Mouse (Mus musculus) CH12.LX (cell line): Measurements from ENCODE around the gene Alg9. TPM values are rescaled to one million over a fixed set of nuclear protein-coding genes. Genes with fewer than 3 reads are reported as not detected.

ENCODE experiments used
- DNase-seq: peaks from one replicate; pipeline ENCODE4 v3.0.0-alpha.2; 2013; ENCODE audit errors: extremely low read depth
- H3K27ac ChIP-seq: 2 replicates; pipeline ENCODE4 v1.5.1; 2012; ENCODE audit warnings: low read depth, mild to moderate bottlenecking, control low read depth, moderate library complexity; ENCODE audit not compliant: insufficient read depth
- H3K27me3 ChIP-seq: replicated peaks from 2 replicates; pipeline ENCODE3; 2012; ENCODE audit warnings: inconsistent platforms
- H3K36me3 ChIP-seq, 2 experiments: replicated peaks in 1 of 2; 2 replicates each; pipeline versions ENCODE3 to v1.6.1; 2012; ENCODE audit warnings: inconsistent platforms in 1 of 2, low read length in 1 of 2, mild to moderate bottlenecking in 1 of 2, mixed read lengths in 1 of 2, moderate library complexity in 1 of 2; ENCODE audit not compliant: control insufficient read depth in 1 of 2, insufficient read depth in 1 of 2
- H3K4me1 ChIP-seq, 2 experiments: 2 replicates each; pipeline ENCODE4 v1.6.1; 2012; ENCODE audit warnings: inconsistent platforms in 1 of 2, moderate library complexity in 1 of 2; ENCODE audit not compliant: insufficient read depth in 2 of 2, control insufficient read depth in 1 of 2
- H3K4me2 ChIP-seq: 2 replicates; pipeline ENCODE4 v1.6.1; 2012; ENCODE audit warnings: low read depth, mild to moderate bottlenecking, control low read depth; ENCODE audit not compliant: poor library complexity, insufficient read depth, severe bottlenecking
- H3K4me3 ChIP-seq, 3 experiments: fragments of 150-350 bp in 1 of 3; sonication (generic) in 1 of 3; replicated peaks in 1 of 3; 2 replicates each; pipeline versions ENCODE3 to v1.5.1; 2011 to 2012; ENCODE audit warnings: low read depth in 2 of 3, low read length in 2 of 3, mild to moderate bottlenecking in 2 of 3, moderate library complexity in 2 of 3, control low read depth in 1 of 3, improper control_type of control experiment in 1 of 3, inconsistent platforms in 1 of 3, mixed read lengths in 1 of 3; ENCODE audit not compliant: poor library complexity in 1 of 3
- H3K79me2 ChIP-seq: replicated peaks from 2 replicates; pipeline ENCODE4 v1.6.1; 2012; ENCODE audit warnings: mild to moderate bottlenecking, moderate library complexity; ENCODE audit not compliant: control insufficient read depth, poor library complexity, insufficient read depth, severe bottlenecking; ENCODE audit errors: extremely low read depth
- H3K9ac ChIP-seq: 2 replicates; pipeline ENCODE4 v1.6.1; 2012; ENCODE audit warnings: low read depth, mild to moderate bottlenecking, control low read depth, moderate library complexity; ENCODE audit not compliant: insufficient read depth
- H3K9me3 ChIP-seq: replicated peaks from 2 replicates; pipeline ENCODE3; 2012; ENCODE audit warnings: low read length, inconsistent platforms, mixed read lengths
- BHLHE40 ChIP-seq: IDR thresholded peaks from 2 replicates; pipeline ENCODE4 v1.6.1; 2011; ENCODE audit warnings: mild to moderate bottlenecking, low read depth, low read length, improper control_type of control experiment
- CHD1 ChIP-seq: IDR thresholded peaks from 2 replicates; pipeline ENCODE4 v1.6.1; 2012; ENCODE audit warnings: low read depth, low read length, improper control_type of control experiment, inconsistent platforms
- CTCF ChIP-seq, 2 experiments: IDR thresholded peaks in 1 of 2; conservative IDR thresholded peaks in 1 of 2; 2 replicates each; pipeline ENCODE4 v1.5.1; 2011 to 2012; ENCODE audit warnings: low read depth in 2 of 2, low read length in 2 of 2, improper control_type of control experiment in 1 of 2, inconsistent platforms in 1 of 2, mild to moderate bottlenecking in 1 of 2, moderate library complexity in 1 of 2
- E2F4 ChIP-seq: IDR thresholded peaks from 2 replicates; pipeline ENCODE4 v1.6.1; 2011; ENCODE audit warnings: low read depth, low read length, improper control_type of control experiment; ENCODE audit not compliant: insufficient replicate concordance
- ELF1 ChIP-seq: IDR thresholded peaks from 2 replicates; pipeline ENCODE4 v1.6.1; 2014; ENCODE audit warnings: low read depth, mild to moderate bottlenecking, inconsistent platforms, low read length, improper control_type of control experiment
- ETS1 ChIP-seq: conservative IDR thresholded peaks from 2 replicates; pipeline ENCODE4 v1.6.1; 2012; ENCODE audit warnings: low read depth, mild to moderate bottlenecking, inconsistent platforms, low read length, improper control_type of control experiment, moderate library complexity
- HCFC1 ChIP-seq: IDR thresholded peaks from 2 replicates; pipeline ENCODE4 v1.6.1; 2012; ENCODE audit warnings: low read depth, mild to moderate bottlenecking, inconsistent platforms, low read length, improper control_type of control experiment
- IRF4 ChIP-seq: IDR thresholded peaks from 2 replicates; pipeline ENCODE4 v1.6.1; 2014; ENCODE audit warnings: low read depth, mild to moderate bottlenecking, inconsistent platforms, low read length, improper control_type of control experiment
- JUND ChIP-seq: conservative IDR thresholded peaks from 2 replicates; pipeline ENCODE4 v1.6.1; 2011; ENCODE audit warnings: low read depth, low read length, improper control_type of control experiment
- MAFK ChIP-seq: IDR thresholded peaks from 2 replicates; pipeline ENCODE4 v1.6.1; 2011; ENCODE audit warnings: low read length, improper control_type of control experiment; ENCODE audit not compliant: insufficient replicate concordance
- MAX ChIP-seq: IDR thresholded peaks from 2 replicates; pipeline ENCODE4 v1.6.1; 2011; ENCODE audit warnings: low read length, improper control_type of control experiment
- MAZ ChIP-seq: IDR thresholded peaks from 2 replicates; pipeline ENCODE4 v1.6.1; 2012; ENCODE audit warnings: low read depth, mild to moderate bottlenecking, inconsistent platforms, low read length, improper control_type of control experiment, moderate library complexity
- MEF2A ChIP-seq: IDR thresholded peaks from 2 replicates; pipeline ENCODE4 v1.6.1; 2014; ENCODE audit warnings: low read depth, mild to moderate bottlenecking, inconsistent platforms, low read length, improper control_type of control experiment, borderline replicate concordance
- MXI1 ChIP-seq: IDR thresholded peaks from 2 replicates; pipeline ENCODE4 v1.6.1; 2011; ENCODE audit warnings: mild to moderate bottlenecking, low read depth, low read length, improper control_type of control experiment
- NELFE ChIP-seq: IDR thresholded peaks from 2 replicates; pipeline ENCODE4 v1.6.1; 2011; ENCODE audit warnings: low read depth, low read length, improper control_type of control experiment
- POLR2AphosphoS2 ChIP-seq: IDR thresholded peaks from 2 replicates; pipeline ENCODE4 v1.6.1; 2011; ENCODE audit warnings: low read depth, low read length, improper control_type of control experiment
- RAD21 ChIP-seq: IDR thresholded peaks from 2 replicates; pipeline ENCODE4 v1.6.1; 2011; ENCODE audit warnings: low read depth, mild to moderate bottlenecking, low read length, improper control_type of control experiment, moderate library complexity
- TBP ChIP-seq: conservative IDR thresholded peaks from 2 replicates; pipeline ENCODE4 v1.6.1; 2011; ENCODE audit warnings: low read depth, low read length, improper control_type of control experiment
- UBTF ChIP-seq: IDR thresholded peaks from 2 replicates; pipeline ENCODE4 v1.6.1; 2012; ENCODE audit warnings: low read depth, mild to moderate bottlenecking, inconsistent platforms, low read length, improper control_type of control experiment, moderate library complexity
- ZMIZ1 ChIP-seq: IDR thresholded peaks from 2 replicates; pipeline ENCODE4 v1.6.1; 2012; ENCODE audit warnings: low read depth, mild to moderate bottlenecking, inconsistent platforms, low read length, improper control_type of control experiment
- dilution Hi-C: fragments of 300-500 bp; cut with MboI; formaldehyde crosslinking; loops from 2 replicates; pipeline ENCODE4 v1.14.3; 2020; ENCODE audit warnings: low sequenced_read_pairs; ENCODE audit not compliant: extremely low pct_unique_long_range_greater_than_20kb, extremely low pct_ligation_motif_present
- in situ Hi-C: fragments of 300-500 bp; cut with MboI; formaldehyde crosslinking; loops from 3 replicates; pipeline ENCODE4 v1.14.3; 2019; ENCODE audit warnings: low sequenced_read_pairs, low pct_ligation_motif_present, low pct_unique_long_range_greater_than_20kb, mixed read lengths
- polyA plus RNA-seq: library from polyadenylated mRNA; unstranded; fragments of >175 nt; gene quantifications from 2 replicates; pipeline ENCODE4 v1.2.1, GENCODE M21; 2012; ENCODE audit warnings: low read depth; ENCODE audit not compliant: insufficient read length
- total RNA-seq, 2 experiments: library from RNA; depleted of rRNA; stranded (reverse); fragments of 300-350 nt in 1 of 2; fragments of >200 nt in 1 of 2; gene quantifications; 2 replicates each; pipeline ENCODE4 v1.2.3; 2012 to 2014

Alg9 gene
- total and polyA plus RNA-seq, 3 experiments = 25.7 to 40.1 (median 39.6) TPM

DNA sequence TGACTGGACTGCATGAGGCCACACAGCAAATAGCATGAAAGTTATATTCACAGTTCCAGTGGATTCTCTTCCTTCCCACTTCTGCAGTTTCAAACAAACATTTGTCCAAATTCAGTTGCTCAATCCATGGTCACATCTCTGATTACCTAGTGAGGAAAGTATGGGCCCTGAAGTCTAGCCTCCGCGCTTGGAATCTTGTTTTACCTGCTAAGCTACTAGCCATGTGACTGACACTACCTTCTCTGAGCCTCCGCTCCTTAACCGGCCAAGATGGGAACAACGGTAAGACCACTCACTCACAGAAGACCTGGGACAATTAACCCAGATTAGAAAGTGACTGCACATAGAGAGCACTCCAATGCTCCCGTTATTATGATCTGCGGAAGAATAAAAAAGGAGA is 29.0 kb upstream of the Alg9 start:
- H3K9me3 ChIP-seq = no peaks in the 10 kb centered on the region
- H3K79me2 ChIP-seq = no peaks in the 10 kb centered on the region
- H3K27ac ChIP-seq = no peak overlapping the region
- no peaks in the 10 kb centered on the region for H3K4me1 ChIP-seq
- no peak overlapping the region for H3K4me2 ChIP-seq
- dilution Hi-C loops = no loop called here
- H3K27me3 ChIP-seq = no peaks in the 10 kb centered on the region
- H3K9ac ChIP-seq = no peak overlapping the region
- no peak overlapping the region for H3K4me3 ChIP-seq
- in situ Hi-C loops = no loop called here
- no peaks in the 10 kb centered on the region for H3K36me3 ChIP-seq
- no peak for DNase-seq
- TF ChIP-seq NELFE = no peak
- no peak for TF ChIP-seq MEF2A
- TF ChIP-seq HCFC1 = no peak
- no peak for TF ChIP-seq POLR2AphosphoS2
- TF ChIP-seq ELF1 = no peak
- no peak for TF ChIP-seq ZMIZ1
- no peak for TF ChIP-seq MAFK
- no peak for TF ChIP-seq JUND
- no peak for TF ChIP-seq UBTF
- TF ChIP-seq BHLHE40 = no peak
- no peak for TF ChIP-seq CTCF (conservative IDR thresholded peaks at IDR 0.05 in 1 of 2, IDR thresholded peaks at IDR 0.05 in 1 of 2; ENCODE audit: low read depth in 2 of 2, low read length in 2 of 2)
- TF ChIP-seq E2F4 = no peak
- no peak for TF ChIP-seq CHD1
- no peak for TF ChIP-seq IRF4
- no peak for TF ChIP-seq MAX
- TF ChIP-seq MAZ = no peak
- TF ChIP-seq TBP = no peak
- TF ChIP-seq MXI1 = no peak
- TF ChIP-seq ETS1 = no peak

DNA sequence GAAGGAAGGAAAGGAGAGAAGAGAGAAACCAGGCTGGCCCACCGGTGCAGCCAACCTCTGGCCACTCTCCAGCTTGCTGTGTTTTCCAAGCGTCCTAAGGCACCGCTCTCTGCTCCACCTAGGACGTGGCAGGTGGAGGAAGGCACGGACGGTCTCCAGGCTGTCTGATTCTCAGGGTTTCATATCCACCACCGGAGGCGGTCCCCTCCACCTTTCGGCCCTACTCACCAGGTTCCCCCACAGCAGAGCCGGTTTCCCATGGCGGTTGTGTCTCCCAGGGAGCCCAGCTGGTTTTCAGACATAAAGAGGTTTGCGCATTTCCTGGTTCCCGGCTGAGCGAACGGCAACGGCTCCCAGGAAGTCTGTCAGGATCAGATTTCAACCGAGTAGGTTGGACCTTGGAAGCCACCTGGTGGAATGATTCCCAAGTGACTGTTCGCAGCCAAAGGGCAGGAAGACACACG is 28.6 kb upstream of the Alg9 start, which contains the start of gene 2310030G06Rik:
Gene 2310030G06Rik, minus strand, starts transcription at position 323 of the 464 bp plus-strand sequence.
- no peak within 1 kb of the TSS for H3K4me2 ChIP-seq
- dilution Hi-C loops (no loop called here), in situ Hi-C loops (no loop called here)
- H3K27me3 ChIP-seq = no peaks in the 10 kb centered on the region
- no peak within 1 kb of the TSS for H3K27ac ChIP-seq
- no peak within 1 kb of the TSS for H3K9ac ChIP-seq
- TF ChIP-seq RAD21 = no peak
- no peaks in the 10 kb centered on the region for H3K9me3 ChIP-seq
- no peak for DNase-seq
- H3K36me3 ChIP-seq = no peaks in the 10 kb centered on the region
- H3K4me1 ChIP-seq = no peaks in the 10 kb centered on the region
- no peak within 1 kb of the TSS for H3K4me3 ChIP-seq
- no peaks in the 10 kb centered on the region for H3K79me2 ChIP-seq
